Mouse (Mus musculus) layer of hippocampus, adult 18-20 months (tissue): ENCODE results near the gene Sbk1. TPM values are rescaled to one million over a fixed set of nuclear protein-coding genes. Genes with fewer than 3 reads are reported as not detected.

Experiments
- DNase-seq, 2 experiments: peaks; one replicate each; pipeline ENCODE4 v3.0.0; 2022; ENCODE audit warnings: low spot score in 2 of 2
- total RNA-seq, 2 experiments: library from RNA; stranded (reverse); gene quantifications; 2 replicates each; pipeline ENCODE4 v1.2.3; 2021

Gene Sbk1
- total RNA-seq, 2 experiments from 2014 or later = 81.0 to 86.8 TPM

- DNase-seq = no peak
Measured at GRCm38 (mm10) chr7:126332691-126333090, 60.3 kb downstream of the Sbk1 start.

- DNase-seq = no peak
Measured at GRCm38 (mm10) chr7:126335556-126335955, 63.1 kb downstream of the Sbk1 start.

- DNase-seq = no peak
Measured at GRCm38 (mm10) chr7:126338906-126339305, 66.5 kb downstream of the Sbk1 start.

- no peak for DNase-seq
Measured at GRCm38 (mm10) chr7:126339521-126339971, 67.1 kb downstream of the Sbk1 start.

- no peak for DNase-seq
Measured at GRCm38 (mm10) chr7:126340206-126340618, 67.8 kb downstream of the Sbk1 start.

GRCm38 (mm10) chr7:126340896-126341295, 68.5 kb downstream of the Sbk1 start:
- no peak for DNase-seq

Other genes with a start within 250 kb of the Sbk1 start
- gene Gsg1l, start 190.2 kb upstream of the Sbk1 start, total RNA-seq = 10 to 100 TPM; 18.6 to 19.5 TPM
- 10 to 100 TPM; 91.2 to 92.6 TPM for gene Xpo6, start 72.1 kb upstream of the Sbk1 start, total RNA-seq
- 1 to 10 TPM; 1.2 to 1.9 TPM for gene Lat, start 97.0 kb downstream of the Sbk1 start, total RNA-seq
- 10 to 100 TPM; 81.4 to 86.6 TPM for gene Spns1, start 104.8 kb downstream of the Sbk1 start, total RNA-seq
- 1 to 10 TPM; 6.0 to 6.9 TPM for gene Nfatc2ip, start 124.1 kb downstream of the Sbk1 start, total RNA-seq
- not detected for gene Cd19, start 142.3 kb downstream of the Sbk1 start, total RNA-seq
- 10 to 100 TPM; 14.2 to 15.2 TPM for gene Rabep2, start 156.1 kb downstream of the Sbk1 start, total RNA-seq
- 1 to 10 TPM; 1.0 TPM for gene Atp2a1, start 190.5 kb downstream of the Sbk1 start, total RNA-seq
- 10 to 100 TPM; 75.0 to 76.4 TPM for gene Sh2b1, start 202.8 kb downstream of the Sbk1 start, total RNA-seq
- 10 to 100 TPM; 78.7 to 84.1 TPM for gene Tufm, start 214.7 kb downstream of the Sbk1 start, total RNA-seq
- gene Atxn2l, start 230.8 kb downstream of the Sbk1 start, total RNA-seq = 100 to 1,000 TPM; 116 to 121 TPM